Mouse (Mus musculus): Measurements from ENCODE around the gene Phkb.

DNA sequence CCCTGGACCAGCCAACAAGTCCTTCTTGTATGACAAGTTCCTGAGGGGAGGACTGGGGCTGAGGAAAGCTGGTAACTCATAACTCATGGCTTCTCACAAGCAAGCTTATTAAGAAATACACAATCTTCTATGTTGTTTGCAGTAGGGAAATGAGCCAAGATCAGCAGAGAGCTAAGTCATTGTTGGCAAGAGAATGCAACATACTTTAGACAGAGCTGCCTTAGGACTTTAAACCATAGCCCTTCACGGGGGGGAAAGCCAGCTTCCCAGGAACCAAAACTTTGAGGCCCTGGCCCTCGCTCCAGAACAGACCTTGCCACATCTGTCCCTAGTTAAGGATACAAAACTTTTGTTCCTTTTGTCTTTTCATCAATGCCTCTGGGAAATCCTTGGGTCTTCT lies 30.9 kb downstream of the Phkb start:
- TF ChIP-seq CTCF (IDR thresholded peaks at IDR 0.05; ENCODE audit: borderline replicate concordance, control insufficient read depth, extremely low read depth, insufficient read depth, low read length, poor library complexity) (no peak), POLR2A (IDR thresholded peaks at IDR 0.05; ENCODE audit: control insufficient read depth, extremely low read depth, insufficient read depth, low read length, poor library complexity) (no peak)

Data from thymus, adult 2 months (tissue).